Mouse (Mus musculus): ENCODE measurements around the gene Fzr1. TPM values are rescaled to one million over a fixed set of nuclear protein-coding genes. Genes with fewer than 3 reads are reported as not detected.

Fzr1 gene
- polyA plus RNA-seq, 1 experiment from 2014 or later: 88.5 TPM

DNA sequence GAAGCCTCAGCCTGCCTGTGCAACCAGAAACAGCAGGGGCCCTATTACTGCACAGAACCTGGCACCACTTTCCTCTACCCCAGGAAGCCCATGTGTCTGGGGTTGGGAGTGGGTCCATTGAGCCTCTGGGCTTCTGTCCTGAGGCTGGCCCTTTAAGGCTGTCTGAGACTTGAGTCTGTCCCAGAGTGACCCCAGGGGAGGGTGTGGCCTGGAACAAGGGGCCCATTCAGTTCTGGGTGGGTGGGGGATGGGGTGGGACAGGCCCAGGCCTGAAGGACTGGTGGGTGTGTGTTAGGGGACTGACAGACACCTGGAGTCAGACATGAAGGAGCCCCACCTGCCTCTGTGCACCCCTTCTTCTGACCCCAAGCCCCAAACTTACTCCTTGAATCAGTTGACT, 36.4 kb upstream of the Fzr1 start:
- peaks cover 93% of the 10 kb centered on the region for H3K4me1 ChIP-seq
- H3K36me3 ChIP-seq: 0 out of 2 replicates have a peak, but pooled peaks cover 5% of the 10 kb centered on the region
- H3K9ac ChIP-seq: no peak overlapping the region
- no peak overlapping the region for H3K4me3 ChIP-seq (replicated peaks)
- H3K9me3 ChIP-seq: no peaks in the 10 kb centered on the region
- H3K4me2 ChIP-seq: peak overlapping the region; percentile 43; the same call in 1 of the 2 replicates
- no peak for ATAC-seq (ENCODE audit: insufficient read depth, low FRiP score, low read depth)
- peak overlapping the region; percentile 84; the same call in 1 of the 2 replicates for H3K27ac ChIP-seq
- H3K27me3 ChIP-seq (replicated peaks): no peaks in the 10 kb centered on the region

DNA sequence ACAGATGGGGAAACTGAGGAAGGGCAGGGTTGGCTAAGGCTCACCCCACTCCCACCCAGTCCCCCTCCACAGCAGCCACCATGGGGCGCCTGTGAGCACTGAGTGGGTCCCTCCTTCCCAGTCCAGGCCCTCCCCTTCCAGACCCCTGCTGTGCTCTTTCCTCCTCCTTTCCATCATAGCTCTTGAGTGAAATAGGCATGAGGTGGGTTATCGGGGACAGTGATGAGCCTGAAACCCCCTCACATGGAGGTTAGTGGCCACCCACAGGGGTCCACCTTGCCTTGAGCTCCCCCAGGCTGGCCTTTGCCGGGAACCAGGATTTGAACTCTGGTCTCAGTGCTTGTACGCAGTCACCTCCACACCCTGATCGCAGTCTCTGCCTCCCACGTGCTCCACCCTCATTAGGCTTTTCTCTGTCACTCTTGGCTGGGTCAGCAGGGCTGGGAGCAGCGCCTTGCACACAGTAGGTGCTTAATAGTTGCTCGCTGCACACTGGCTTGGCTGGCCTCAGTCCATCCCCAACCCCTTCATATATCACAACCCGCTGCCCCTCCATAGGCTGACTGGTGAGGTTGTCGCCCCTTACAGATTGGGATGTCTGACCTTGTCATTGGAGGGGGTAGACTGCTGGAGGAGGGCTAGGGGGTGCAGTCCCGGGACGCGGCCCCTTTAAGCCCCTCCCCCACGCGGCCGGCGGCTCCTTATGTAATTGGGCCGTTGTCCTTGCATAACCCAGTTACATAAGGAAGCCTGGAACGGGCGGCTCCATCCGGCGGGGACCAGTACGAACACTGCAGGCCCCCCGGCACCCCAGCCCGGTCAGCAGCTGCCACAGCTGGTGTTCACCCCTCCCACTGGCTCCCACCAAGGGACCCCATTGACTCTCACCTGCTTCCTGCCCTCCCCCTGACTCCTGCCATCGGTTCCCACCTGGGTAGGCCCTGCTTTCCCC, 35.3 kb upstream of the Fzr1 start:
- no peak for ATAC-seq (ENCODE audit: insufficient read depth, low FRiP score, low read depth)
- Histone ChIP-seq H3K9ac (no peak overlapping the region), H3K4me1 (peaks cover 96% of the 10 kb centered on the region)

DNA sequence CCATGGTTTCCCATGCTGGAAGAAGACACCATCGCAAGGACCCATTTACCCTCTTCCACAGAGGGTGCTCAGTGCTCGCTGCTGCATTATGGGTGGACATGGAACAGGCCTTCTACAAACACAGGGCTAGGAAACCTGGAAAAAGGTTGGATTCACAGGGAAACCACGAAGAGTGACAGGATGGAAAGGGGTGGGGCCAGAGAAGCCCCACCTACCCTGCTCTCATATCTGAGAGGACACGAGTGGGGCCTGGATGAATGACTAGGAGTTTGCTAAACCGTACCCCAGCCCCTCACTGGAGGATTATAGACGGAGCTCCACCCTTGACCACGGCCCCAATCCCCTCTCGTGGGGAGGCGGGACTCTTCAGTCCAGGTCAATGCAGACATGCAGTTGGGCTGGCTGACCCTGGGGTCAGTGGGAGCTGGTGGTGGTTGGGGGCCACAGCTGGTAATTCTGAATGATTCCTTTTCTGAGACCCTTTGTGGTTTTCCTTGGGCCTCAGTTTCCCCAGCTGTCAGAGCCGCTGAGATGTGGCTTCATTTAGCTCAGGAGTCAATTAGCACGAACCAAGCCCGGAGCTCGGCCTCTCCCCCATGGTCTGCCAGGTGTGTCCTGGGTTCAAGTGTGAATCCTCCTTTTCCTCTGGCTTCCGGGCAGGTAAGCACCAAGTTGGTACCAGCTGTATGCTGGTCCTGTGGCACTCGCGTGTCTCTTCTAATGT, 34.4 kb upstream of the Fzr1 start:
- Histone ChIP-seq H3K36me3 (peaks cover 7% of the 10 kb centered on the region; the same call in 1 of the 2 replicates), H3K9ac (no peak overlapping the region), H3K4me1 (peaks cover 96% of the 10 kb centered on the region), H3K4me3 (replicated peaks) (no peak overlapping the region), H3K4me2 (no peak overlapping the region), H3K27me3 (replicated peaks) (0 out of 2 replicates have a peak, but pooled peaks cover 4% of the 10 kb centered on the region), H3K9me3 (no peaks in the 10 kb centered on the region), H3K27ac (peak overlapping the region; percentile 84)
- 72% methylated on average over 16 of the region's 16 CpGs for WGBS
- ATAC-seq (ENCODE audit: insufficient read depth, low FRiP score, low read depth): no peak

More for the DNA sequence above, 35.3 kb upstream of the Fzr1 start:
- Histone ChIP-seq H3K27ac (peak overlapping the region; percentile 84), H3K36me3 (no peaks in the 10 kb centered on the region), H3K4me2 (peak overlapping the region; percentile 43; the same call in 1 of the 2 replicates), H3K4me3 (replicated peaks) (peak overlapping the region; percentile 19; the same call in 1 of the 2 replicates), H3K9me3 (no peaks in the 10 kb centered on the region), H3K27me3 (replicated peaks) (no peaks in the 10 kb centered on the region)
- 27% methylated on average over 26 of the region's 26 CpGs for WGBS

DNA sequence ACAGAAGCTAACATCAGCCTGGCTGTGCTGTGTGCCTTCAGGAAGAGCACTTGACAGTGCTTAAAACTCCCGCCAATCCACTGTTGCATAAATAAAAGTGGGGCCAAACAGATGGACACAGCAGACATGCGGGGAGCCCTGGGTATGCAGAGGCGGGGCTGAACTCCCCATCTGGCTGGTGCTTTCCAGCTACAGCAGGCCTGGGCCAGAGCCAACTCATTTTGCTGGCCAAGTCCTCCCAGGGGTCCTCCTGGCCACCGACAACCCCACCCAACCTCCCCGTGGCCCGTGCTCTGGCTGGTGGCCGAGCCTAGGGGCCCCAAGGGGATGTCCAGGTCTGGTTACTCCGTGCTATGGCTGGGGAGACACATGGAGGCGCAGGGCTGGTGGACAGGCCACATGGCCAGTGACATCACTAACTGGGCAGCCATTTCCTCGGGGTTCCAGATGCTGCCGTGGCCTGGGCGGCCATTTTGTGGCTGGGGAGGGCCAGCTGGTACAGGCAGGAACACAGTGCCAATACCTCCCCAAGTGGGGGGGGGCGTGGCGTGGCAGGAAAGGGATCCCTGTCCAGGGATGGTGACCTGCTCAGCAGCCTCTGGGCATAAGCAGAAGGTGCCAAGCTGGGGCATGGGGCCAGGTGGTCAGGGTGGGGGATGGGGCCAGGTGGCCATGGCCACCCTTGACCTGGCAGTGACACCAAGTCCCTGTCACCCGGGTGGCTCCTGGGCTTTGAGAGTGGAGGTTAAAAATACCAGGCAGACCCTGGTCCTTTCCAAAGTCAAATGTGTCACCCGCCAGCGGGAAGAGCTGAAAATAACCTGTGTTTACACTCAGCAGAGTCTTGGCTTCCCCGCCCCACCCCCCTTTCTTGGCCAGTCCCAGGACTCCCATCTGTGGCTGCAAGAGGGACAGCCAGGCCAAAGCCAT, 33.4 kb upstream of the Fzr1 start:
- peak; percentile 6; the same call in 1 of the 2 replicates for ATAC-seq (ENCODE audit: insufficient read depth, low FRiP score, low read depth)
- H3K27me3 ChIP-seq (replicated peaks): 0 out of 2 replicates have a peak, but pooled peaks cover 4% of the 10 kb centered on the region
- WGBS: 40% methylated on average over 18 of the region's 18 CpGs
- no peak overlapping the region for H3K4me3 ChIP-seq (replicated peaks)
- H3K9ac ChIP-seq: no peak overlapping the region
- peak overlapping the region; percentile 84 for H3K27ac ChIP-seq
- peaks cover 96% of the 10 kb centered on the region for H3K4me1 ChIP-seq
- H3K4me2 ChIP-seq: peak overlapping the region; percentile 14
- no peaks in the 10 kb centered on the region for H3K9me3 ChIP-seq
- H3K36me3 ChIP-seq: peaks cover 10% of the 10 kb centered on the region; the same call in 1 of the 2 replicates

DNA sequence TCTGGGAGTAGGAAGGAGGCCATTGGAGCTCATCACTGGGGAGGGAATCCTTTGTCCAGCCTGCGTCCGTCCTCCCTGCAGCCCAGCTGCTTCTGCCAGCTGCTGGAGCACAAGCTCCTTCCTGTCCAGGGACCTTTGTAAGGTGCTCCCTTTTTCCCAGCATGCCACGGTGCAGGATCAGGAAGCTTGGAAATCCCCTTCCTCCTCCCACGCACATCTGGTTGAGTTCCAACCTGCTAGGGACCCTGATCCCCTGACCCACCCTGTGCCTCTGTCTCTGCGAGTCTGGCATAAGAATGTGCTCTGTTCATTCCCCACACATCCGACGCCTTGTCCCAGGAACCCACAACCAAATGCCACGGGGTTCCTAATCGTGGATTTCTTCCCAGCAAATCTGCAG, 32.7 kb upstream of the Fzr1 start:
- H3K9me3 ChIP-seq: no peaks in the 10 kb centered on the region
- WGBS: 58% methylated on average over 9 of the region's 9 CpGs
- peaks cover 10% of the 10 kb centered on the region; the same call in 1 of the 2 replicates for H3K36me3 ChIP-seq
- no peak overlapping the region for H3K9ac ChIP-seq
- peaks cover 89% of the 10 kb centered on the region for H3K4me1 ChIP-seq
- H3K27me3 ChIP-seq (replicated peaks): 0 out of 2 replicates have a peak, but pooled peaks cover 4% of the 10 kb centered on the region
- no peak overlapping the region for H3K4me3 ChIP-seq (replicated peaks)
- peak overlapping the region; percentile 84 for H3K27ac ChIP-seq
- H3K4me2 ChIP-seq: no peak overlapping the region
- ATAC-seq (ENCODE audit: insufficient read depth, low FRiP score, low read depth): no peak

DNA sequence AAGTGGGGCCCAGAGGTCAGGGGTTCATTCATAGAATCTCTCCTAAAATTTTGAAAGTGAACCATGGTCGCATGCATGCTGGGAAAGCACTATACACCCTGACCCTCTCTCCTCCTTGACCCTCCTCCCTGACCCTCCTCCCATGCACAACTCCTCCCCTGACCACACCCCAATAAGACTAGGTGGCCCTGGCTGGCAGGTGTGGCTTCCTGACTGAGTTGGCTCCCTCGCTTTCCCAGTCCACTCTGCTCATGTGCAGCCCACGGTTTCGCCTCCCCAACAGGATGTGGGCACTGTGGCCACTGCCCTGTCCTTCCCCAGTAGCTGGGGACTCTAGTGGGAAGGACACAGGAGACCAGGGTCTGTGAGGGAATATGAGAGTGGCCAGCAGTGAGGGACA, 32.0 kb upstream of the Fzr1 start:
- no peak overlapping the region for H3K9ac ChIP-seq
- no peak for ATAC-seq (ENCODE audit: insufficient read depth, low FRiP score, low read depth)
- no peaks in the 10 kb centered on the region for H3K9me3 ChIP-seq
- 52% methylated on average over 4 of the region's 4 CpGs for WGBS
- H3K4me3 ChIP-seq (replicated peaks): no peak overlapping the region
- H3K4me2 ChIP-seq: no peak overlapping the region
- peak overlapping the region; percentile 84 for H3K27ac ChIP-seq
- 0 out of 2 replicates have a peak, but pooled peaks cover 4% of the 10 kb centered on the region for H3K27me3 ChIP-seq (replicated peaks)
- H3K4me1 ChIP-seq: peaks cover 83% of the 10 kb centered on the region
- peaks cover 10% of the 10 kb centered on the region; the same call in 1 of the 2 replicates for H3K36me3 ChIP-seq

DNA sequence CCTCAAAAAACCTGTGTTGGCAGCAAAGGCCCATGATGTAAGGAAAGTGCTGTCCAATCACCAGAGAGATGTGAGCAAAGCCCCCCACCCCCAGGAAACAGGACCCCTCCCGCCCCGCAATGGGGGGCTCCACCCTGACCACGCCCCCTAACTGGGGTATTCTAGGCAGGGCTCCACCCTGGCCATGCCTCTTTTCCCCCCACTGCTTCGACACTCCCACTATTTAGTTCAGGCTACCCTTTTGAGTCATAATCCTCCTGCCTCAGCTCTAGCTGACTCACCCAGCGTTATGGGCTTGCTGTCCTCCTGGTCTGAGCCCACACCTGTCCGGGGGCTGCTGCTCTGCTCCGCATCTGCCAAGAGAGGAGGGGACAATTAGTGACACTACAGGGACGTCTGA, 31.0 kb upstream of the Fzr1 start:
- 0 out of 2 replicates have a peak overlapping the region, but pooled peaks have one; percentile 42 for H3K27ac ChIP-seq
- peaks cover 15% of the 10 kb centered on the region; the same call in 1 of the 2 replicates for H3K36me3 ChIP-seq
- H3K9ac ChIP-seq: no peak overlapping the region
- no peak overlapping the region for H3K4me3 ChIP-seq (replicated peaks)
- no peak overlapping the region for H3K4me2 ChIP-seq
- peaks cover 73% of the 10 kb centered on the region for H3K4me1 ChIP-seq
- no peaks in the 10 kb centered on the region for H3K9me3 ChIP-seq
- H3K27me3 ChIP-seq (replicated peaks): 0 out of 2 replicates have a peak, but pooled peaks cover 4% of the 10 kb centered on the region
- ATAC-seq (ENCODE audit: insufficient read depth, low FRiP score, low read depth): no peak
- 30% methylated on average over 8 of the region's 8 CpGs for WGBS

DNA sequence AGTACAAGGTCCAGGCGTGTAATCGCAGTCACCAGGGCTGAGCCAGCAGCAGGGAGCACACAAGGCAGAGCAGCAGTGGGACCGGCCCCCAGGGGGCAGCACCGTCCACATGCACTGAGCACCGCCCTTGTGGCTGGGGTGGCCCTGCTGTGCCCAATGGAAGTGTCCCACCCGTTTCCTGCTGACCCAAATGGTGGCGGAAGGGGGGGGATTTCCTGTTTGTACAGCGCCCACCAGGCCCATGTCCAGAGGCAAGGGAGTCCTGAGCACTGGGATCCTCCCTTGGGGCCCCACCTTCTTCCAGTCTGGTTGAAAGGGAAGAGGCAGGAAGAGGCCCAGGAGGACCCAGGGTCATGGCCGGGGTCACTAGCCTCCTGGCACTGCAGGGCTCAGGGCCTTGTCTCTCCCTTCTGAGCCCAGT, 30.6 kb upstream of the Fzr1 start:
- no peak overlapping the region for H3K4me3 ChIP-seq (replicated peaks)
- H3K9me3 ChIP-seq: no peaks in the 10 kb centered on the region
- H3K9ac ChIP-seq: no peak overlapping the region
- H3K27me3 ChIP-seq (replicated peaks): 0 out of 2 replicates have a peak, but pooled peaks cover 4% of the 10 kb centered on the region
- 0 out of 2 replicates have a peak overlapping the region, but pooled peaks have one; percentile 42 for H3K27ac ChIP-seq
- peak; percentile 27; the same call in 1 of the 2 replicates for ATAC-seq (ENCODE audit: insufficient read depth, low FRiP score, low read depth)
- H3K4me2 ChIP-seq: no peak overlapping the region
- peaks cover 19% of the 10 kb centered on the region; the same call in 1 of the 2 replicates for H3K36me3 ChIP-seq
- peaks cover 71% of the 10 kb centered on the region for H3K4me1 ChIP-seq
- 34% methylated on average over 9 of the region's 9 CpGs for WGBS

DNA sequence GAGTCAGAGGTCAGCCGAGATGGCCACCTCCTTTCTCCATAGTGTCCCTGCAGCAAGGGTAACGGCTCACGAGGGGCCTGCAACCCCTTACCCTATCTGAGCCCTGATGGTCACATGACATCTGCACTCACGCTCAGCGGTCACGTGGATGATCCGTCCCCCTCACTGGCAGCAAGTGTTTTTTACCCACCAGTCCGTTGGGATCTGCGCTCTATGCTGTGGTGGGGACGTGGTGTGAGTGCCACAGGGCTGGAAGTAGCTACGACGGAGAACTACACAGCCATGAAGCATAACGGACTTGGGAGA, 30.1 kb upstream of the Fzr1 start:
- no peak for ATAC-seq (ENCODE audit: insufficient read depth, low FRiP score, low read depth)
- H3K27ac ChIP-seq: 0 out of 2 replicates have a peak overlapping the region, but pooled peaks have one; percentile 3
- no peak overlapping the region; the same call in 1 of the 2 replicates for H3K4me2 ChIP-seq

DNA sequence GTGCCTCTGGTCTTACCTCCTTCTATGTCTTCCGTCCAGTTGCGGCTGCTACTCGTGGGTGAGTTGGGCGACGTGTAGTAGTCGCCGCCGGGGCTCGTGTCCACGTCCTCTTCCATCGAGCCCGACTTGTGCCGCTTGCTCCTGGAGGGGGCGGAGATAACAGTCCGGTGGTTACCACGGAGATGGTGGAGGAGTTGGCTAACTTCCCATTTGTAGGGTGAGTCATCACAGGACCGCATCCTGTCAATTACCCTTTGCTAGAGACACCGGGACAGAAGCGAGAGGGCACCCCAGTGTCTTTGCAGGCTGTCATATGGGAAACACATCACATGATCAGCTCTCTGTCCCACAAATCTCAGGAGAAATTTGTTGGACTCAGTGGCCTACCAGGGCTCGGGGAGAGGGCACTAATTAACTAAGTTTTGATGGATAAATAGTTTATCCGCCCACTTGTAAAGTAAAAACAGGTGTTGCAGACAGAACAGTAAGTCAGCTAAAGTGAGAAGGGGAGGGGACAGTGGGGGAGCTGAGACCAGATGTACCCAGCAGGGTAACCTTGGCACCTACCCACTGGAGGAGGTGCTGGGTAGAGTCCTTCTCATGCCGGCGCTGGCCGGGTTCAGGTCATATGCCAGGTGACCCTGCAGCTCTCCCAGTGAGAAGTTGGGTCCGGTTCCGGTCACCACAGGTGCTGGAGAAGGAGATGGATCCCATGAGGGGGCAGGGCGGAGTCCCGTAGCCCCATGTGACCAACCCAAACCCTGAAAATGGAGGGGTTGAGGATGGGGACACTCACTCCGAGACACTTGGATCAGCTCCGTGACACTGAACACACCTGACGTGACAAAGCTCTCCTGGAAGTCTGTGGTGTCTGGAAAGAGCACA, 29.5 kb upstream of the Fzr1 start:
- H3K4me3 ChIP-seq (replicated peaks): peak overlapping the region; percentile 16
- no peak overlapping the region for H3K9ac ChIP-seq
- H3K4me2 ChIP-seq: peak overlapping the region; percentile 38
- 29% methylated on average over 31 of the region's 31 CpGs for WGBS
- H3K36me3 ChIP-seq: peaks cover 19% of the 10 kb centered on the region; the same call in 1 of the 2 replicates
- peaks cover 69% of the 10 kb centered on the region for H3K4me1 ChIP-seq
- H3K27ac ChIP-seq: 0 out of 2 replicates have a peak overlapping the region, but pooled peaks have one; percentile 3
- 0 out of 2 replicates have a peak, but pooled peaks cover 4% of the 10 kb centered on the region for H3K27me3 ChIP-seq (replicated peaks)
- no peaks in the 10 kb centered on the region for H3K9me3 ChIP-seq
- no peak for ATAC-seq (ENCODE audit: insufficient read depth, low FRiP score, low read depth)

More for the DNA sequence above, 30.1 kb upstream of the Fzr1 start:
- peaks cover 19% of the 10 kb centered on the region; the same call in 1 of the 2 replicates for H3K36me3 ChIP-seq
- H3K4me1 ChIP-seq: peaks cover 69% of the 10 kb centered on the region
- no peak overlapping the region for H3K9ac ChIP-seq
- H3K27me3 ChIP-seq (replicated peaks): 0 out of 2 replicates have a peak, but pooled peaks cover 4% of the 10 kb centered on the region
- H3K4me3 ChIP-seq (replicated peaks): no peak overlapping the region
- no peaks in the 10 kb centered on the region for H3K9me3 ChIP-seq
- 49% methylated on average over 13 of the region's 13 CpGs for WGBS

All from stomach, embryonic 15.5 days (tissue).